Mouse (Mus musculus) cortical plate, adult 2 months (tissue): ENCODE results near the gene Slfn8.
"Not testable (repeated sequence)": the region's sequence is repeated elsewhere in the genome, so short reads cannot be mapped to it uniquely, and the experiment has no call there.

Experiments used
- CTCF ChIP-seq: fragments of 200-500 bp; IDR thresholded peaks from 2 replicates; pipeline ENCODE4 v1.5.1; 2011; ENCODE audit warnings: mild to moderate bottlenecking, control low read depth, low read length; ENCODE audit not compliant: insufficient read depth; ENCODE audit errors: extremely low read depth
- POLR2A ChIP-seq: fragments of 200-500 bp; IDR thresholded peaks from 2 replicates; pipeline ENCODE4 v1.6.1; 2011; ENCODE audit warnings: mild to moderate bottlenecking, low read length, control low read depth; ENCODE audit not compliant: insufficient read depth; ENCODE audit errors: extremely low read depth

DNA sequence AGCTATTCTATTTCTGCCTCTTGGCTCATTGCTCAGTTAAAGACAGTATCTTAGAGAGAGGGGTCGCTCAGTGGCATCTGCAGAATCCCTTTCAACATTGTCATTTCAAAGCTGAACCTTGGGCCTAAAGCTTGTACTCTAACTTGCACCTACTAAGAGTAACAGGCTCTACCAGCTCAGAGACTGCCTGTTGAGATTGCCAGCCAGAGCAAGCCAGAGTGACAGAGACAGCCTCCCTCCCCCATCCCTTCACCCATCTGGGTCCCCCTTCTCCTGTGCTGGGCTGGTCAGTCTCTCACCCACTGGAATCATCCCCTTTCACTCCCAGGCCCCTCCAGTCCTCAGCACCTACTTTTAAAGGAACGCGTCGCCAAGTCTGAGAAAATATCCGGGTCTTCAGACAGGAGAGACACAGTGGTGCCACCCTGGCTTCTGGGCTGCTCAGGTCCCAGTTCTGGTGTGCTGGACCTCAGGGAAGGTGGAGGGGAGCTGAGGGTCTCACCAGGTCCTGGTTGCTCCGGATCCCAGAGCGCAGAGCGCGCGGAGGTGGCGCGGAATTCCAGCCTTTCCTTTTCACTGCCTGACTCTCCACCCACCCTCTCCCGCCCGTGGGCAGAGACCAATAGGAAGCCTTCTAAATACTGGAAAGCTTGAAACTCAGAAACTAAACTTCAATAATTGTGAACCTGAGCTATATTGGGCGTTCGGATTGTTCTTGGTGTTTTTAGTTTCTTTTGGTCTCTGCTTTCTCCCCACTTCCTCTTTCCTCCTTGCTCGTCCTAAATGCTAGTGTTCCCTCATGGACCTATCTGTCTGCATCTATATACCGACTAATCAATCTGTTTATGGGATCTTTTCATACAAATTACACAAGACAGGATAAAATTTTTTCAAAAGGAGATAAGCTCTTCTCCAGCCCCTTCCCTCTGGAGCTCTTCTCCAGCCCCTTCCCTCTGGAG lies 770 bp downstream of the Slfn8 start:
- TF ChIP-seq POLR2A, CTCF: not testable (repeated sequence)
